Mouse (Mus musculus) kidney, postnatal 0 days (tissue): Measurements from ENCODE around the gene Cpeb3. TPM values are rescaled to one million over a fixed set of nuclear protein-coding genes. Genes with fewer than 3 reads are reported as not detected.
A peak's percentile ranks its signal among the peaks of the same experiment; 100 is the strongest.
"Not testable (repeated sequence)": the region's sequence is repeated elsewhere in the genome, so short reads cannot be mapped to it uniquely, and the experiment has no call there.

Experiments used
- ATAC-seq: fragments of 200-750 bp; cut with Nextera tagmentation; replicated peaks from 2 replicates; pipeline ENCODE4 v1.8.0; 2017; ENCODE audit warnings: low read depth, moderate number of reproducible peaks, moderate TSS enrichment, moderate library complexity; ENCODE audit not compliant: low FRiP score
- DNase-seq: peaks from one replicate; pipeline ENCODE4 v3.0.0-alpha.2; 2016; ENCODE audit warnings: low spot score
- H3K27ac ChIP-seq: fragments of 300-500 bp; sonication (generic); 2 replicates; pipeline ENCODE4 v1.5.1; 2014; ENCODE audit warnings: mild to moderate bottlenecking
- H3K27me3 ChIP-seq: fragments of 300-500 bp; sonication (generic); 2 replicates; pipeline ENCODE4 v1.6.1; 2014; ENCODE audit warnings: low read length, mixed read lengths; ENCODE audit not compliant: insufficient read depth
- H3K36me3 ChIP-seq: fragments of 300-500 bp; sonication (generic); 2 replicates; pipeline ENCODE4 v1.6.1; 2014; ENCODE audit warnings: low read length, mixed read lengths; ENCODE audit not compliant: insufficient read depth
- H3K4me1 ChIP-seq: fragments of 300-500 bp; sonication (generic); replicated peaks from 2 replicates; pipeline ENCODE4 v1.6.1; 2014; ENCODE audit warnings: antibody characterized with exemption, low read length, mixed read lengths; ENCODE audit not compliant: insufficient read depth
- H3K4me2 ChIP-seq: fragments of 300-500 bp; sonication (generic); 2 replicates; pipeline ENCODE4 v1.6.1; 2014; ENCODE audit warnings: mild to moderate bottlenecking, low read length, moderate library complexity, mixed read lengths
- H3K4me3 ChIP-seq: fragments of 300-500 bp; sonication (generic); replicated peaks from 2 replicates; pipeline ENCODE4 v1.5.1; 2014; ENCODE audit warnings: low read depth, low read length
- H3K9ac ChIP-seq: fragments of 300-500 bp; sonication (generic); 2 replicates; pipeline ENCODE4 v1.6.1; 2014; ENCODE audit warnings: low read depth, low read length
- H3K9me3 ChIP-seq: fragments of 300-500 bp; sonication (generic); replicated peaks from 2 replicates; pipeline ENCODE4 v1.6.1; 2016; ENCODE audit warnings: low read length, inconsistent platforms, mixed read lengths
- CTCF ChIP-seq: IDR thresholded peaks from 2 replicates; pipeline ENCODE4 v1.5.1; 2016; ENCODE audit warnings: antibody characterized with exemption, low read depth, mild to moderate bottlenecking, moderate library complexity
- WGBS: fragments of 180-500 bp; shearing (Covaris S2); extraction: QIAGEN DNeasy Blood & Tissue Kit; methylation state at CpG from one replicate; pipeline ENCODE4 v1.1.7; 2014; 5-methylcytosine and 5-hydroxymethylcytosine counted together
- polyA plus RNA-seq: library from polyadenylated mRNA; unstranded; fragments of >200 nt; fragmentation: Nextera tagmentation; extraction: Ambion mirVana; gene quantifications from 2 replicates; pipeline ENCODE4 v1.2.1, GENCODE M21; 2015

The Cpeb3 gene
- polyA plus RNA-seq, 1 experiment from 2014 or later = 2.1 TPM

DNA sequence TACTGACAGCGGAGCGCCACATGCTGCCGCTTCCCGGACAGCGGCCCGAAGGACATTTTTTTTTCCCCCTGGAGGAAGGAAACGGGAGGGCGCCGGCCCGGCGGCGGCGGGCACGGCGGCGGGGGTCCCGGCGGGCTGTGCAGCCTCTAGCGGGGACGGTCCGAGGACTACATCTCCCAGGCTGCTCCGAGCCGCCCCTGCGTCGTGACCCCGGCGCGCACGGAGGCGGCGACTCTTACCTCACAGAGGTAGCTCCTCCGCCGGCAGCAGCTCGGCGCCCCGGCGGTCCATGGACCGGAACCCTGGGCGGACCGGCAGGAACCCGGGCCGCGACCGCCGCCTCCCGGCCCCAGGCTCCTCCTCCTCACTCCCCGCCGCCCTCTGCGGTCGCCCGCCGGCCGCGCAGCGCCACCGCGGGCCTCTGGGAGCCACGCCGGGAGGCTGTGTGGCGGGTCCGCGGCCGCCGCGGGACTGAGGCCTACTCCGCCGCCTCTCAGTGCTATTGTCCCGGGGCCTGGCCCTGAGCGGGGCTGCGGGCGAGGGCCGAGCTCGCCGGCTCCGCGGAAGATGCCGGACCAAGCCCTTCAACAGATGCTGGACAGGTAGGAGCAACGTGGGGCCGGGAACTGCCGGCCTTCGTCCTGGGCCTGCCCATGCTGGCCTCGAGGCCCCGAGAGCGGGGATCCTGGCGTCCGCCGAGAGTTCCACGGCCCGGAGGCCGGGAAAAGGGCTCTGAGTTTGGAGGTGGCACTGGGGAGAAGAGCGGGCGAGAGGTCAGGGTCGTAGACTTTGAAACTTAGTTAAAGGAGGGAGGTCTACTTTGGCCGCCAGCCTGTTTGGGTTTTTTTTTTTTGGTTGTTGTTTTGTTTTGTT, 862 bp downstream of the Cpeb3 start, which contains the start of gene March5:
March5 (plus strand) TSS at position 241 of the 873 bp plus-strand sequence.
- DNase-seq = peak; percentile 90
- Histone ChIP-seq H3K4me2 (peak within 1 kb of the TSS; percentile 82), H3K36me3 (0 out of 2 replicates have a peak, but pooled peaks cover 9% of the 10 kb centered on the region), H3K27me3 (no peaks in the 10 kb centered on the region), H3K9me3 (no peaks in the 10 kb centered on the region), H3K9ac (peak within 1 kb of the TSS; percentile 94), H3K27ac (peak within 1 kb of the TSS; percentile 90), H3K4me3 (peak within 1 kb of the TSS; percentile 84), H3K4me1 (0 out of 2 replicates have a peak, but pooled peaks cover 7% of the 10 kb centered on the region)
- WGBS = under 1% methylated on average over 94 of the region's 94 CpGs
- TF ChIP-seq CTCF = peak; percentile 14; the same call in 1 of the 2 replicates
- peak; percentile 97 for ATAC-seq

DNA sequence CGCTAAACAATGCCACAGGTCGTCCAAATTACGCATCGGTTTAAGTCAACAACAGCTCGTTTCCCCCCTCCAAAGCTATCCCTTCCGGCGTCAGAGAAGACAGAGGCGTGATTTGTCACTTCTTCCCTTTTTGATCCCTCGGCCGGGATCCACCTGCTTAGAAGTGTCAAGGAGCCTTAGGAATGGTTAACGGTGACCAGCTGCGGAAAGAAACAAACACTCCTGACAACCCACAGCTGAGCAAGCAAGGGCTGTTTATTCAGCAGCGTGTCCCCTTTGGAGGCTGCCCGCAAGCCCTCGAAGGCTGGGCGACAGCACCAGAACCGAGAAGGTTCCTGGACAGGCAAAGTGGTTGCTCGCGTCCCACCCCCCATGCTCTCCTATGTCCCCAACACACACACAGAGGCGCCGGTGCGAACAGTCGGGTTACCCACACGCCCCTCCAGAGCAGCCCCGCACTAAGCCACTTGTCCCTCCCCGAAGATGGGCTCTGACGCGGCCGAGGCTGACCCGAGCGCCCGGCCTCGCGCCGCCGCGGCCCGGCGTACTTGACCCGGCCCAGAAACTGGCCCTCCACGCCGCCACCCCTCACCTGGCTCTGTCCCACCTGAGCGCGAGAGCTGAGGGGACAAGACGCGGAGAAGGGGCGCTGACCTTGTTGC, 1.6 kb downstream of the Cpeb3 start:
- DNase-seq = peak; percentile 46
- Histone ChIP-seq H3K4me3 (peak overlapping the region; percentile 84), H3K4me1 (0 out of 2 replicates have a peak, but pooled peaks cover 7% of the 10 kb centered on the region), H3K9ac (peak overlapping the region; percentile 94), H3K9me3 (no peaks in the 10 kb centered on the region), H3K36me3 (0 out of 2 replicates have a peak, but pooled peaks cover 9% of the 10 kb centered on the region), H3K27me3 (no peaks in the 10 kb centered on the region), H3K4me2 (peak overlapping the region; percentile 82), H3K27ac (peak overlapping the region; percentile 90)
- WGBS = under 1% methylated on average over 47 of the region's 47 CpGs
- TF ChIP-seq CTCF = no peak
- peak; percentile 66 for ATAC-seq

DNA sequence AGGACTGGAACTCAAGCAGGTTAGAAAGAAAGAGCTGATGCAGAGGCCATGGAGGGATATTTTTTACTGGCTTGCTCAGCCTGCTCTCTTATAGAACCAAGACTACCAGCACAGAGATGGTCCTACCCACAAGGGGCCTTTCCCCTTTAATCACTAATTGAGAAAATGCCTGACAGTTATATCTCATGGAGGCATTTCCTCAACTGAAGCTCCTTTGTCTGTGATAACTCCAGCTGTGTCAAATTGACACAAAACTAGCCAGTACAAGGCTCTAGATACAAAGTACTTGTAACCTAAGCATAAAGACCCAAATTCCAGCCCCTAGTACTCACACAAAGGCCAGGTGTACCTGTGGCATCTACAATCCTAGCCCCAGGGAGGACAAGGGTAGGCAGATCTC, 3.2 kb downstream of the Cpeb3 start:
- H3K4me2 ChIP-seq, H3K4me1 ChIP-seq, DNase-seq, H3K9ac ChIP-seq, H3K4me3 ChIP-seq, ATAC-seq, H3K9me3 ChIP-seq, H3K36me3 ChIP-seq, H3K27ac ChIP-seq, H3K27me3 ChIP-seq: not testable (repeated sequence)

DNA sequence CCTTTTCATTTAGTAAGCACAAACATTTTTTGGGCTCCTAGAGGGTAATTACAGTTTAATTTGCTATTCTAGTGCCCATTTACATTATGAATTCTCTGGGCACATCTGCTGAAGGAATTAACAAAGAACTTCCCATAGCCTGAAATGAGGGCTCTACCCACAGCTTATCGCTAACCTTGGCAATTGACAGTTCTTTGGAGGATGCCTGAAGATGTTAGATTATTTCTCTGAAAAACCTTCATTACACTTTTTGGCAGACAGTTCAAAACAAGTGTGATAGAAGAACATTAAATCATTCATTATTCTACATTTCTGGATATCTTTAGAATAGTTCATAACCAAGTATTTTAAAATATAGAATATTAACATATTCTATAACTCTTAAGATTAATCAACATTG, 5.0 kb downstream of the Cpeb3 start:
- TF ChIP-seq CTCF = no peak
- H3K9me3 ChIP-seq = no peaks in the 10 kb centered on the region
- H3K27ac ChIP-seq = no peak overlapping the region
- no peaks in the 10 kb centered on the region for H3K27me3 ChIP-seq
- no peak for DNase-seq
- no peaks in the 10 kb centered on the region for H3K36me3 ChIP-seq
- H3K4me3 ChIP-seq = no peak overlapping the region
- ATAC-seq = no peak
- WGBS = 98% methylated on average over 1 of the region's 1 CpGs
- H3K9ac ChIP-seq = no peak overlapping the region
- H3K4me1 ChIP-seq = no peaks in the 10 kb centered on the region
- H3K4me2 ChIP-seq = no peak overlapping the region

DNA sequence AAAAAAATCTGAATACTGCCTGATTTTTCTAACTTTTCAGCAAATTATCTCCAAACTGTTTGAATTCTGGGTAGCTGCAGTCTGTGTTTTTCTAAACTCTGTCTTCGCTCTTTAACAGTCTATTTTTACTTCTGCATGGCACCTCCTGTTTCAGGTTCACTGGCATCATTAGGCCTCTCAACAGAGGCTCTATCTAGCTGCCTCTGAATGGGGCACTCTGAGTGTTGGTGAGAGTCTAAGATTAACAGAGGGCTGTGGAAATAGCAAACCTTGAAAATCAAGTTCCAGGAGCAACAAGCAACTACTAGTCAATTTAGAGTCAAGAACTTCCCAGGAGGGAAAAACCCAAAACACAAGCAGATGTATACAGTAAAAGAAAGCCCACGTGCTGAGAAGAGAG, 8.5 kb downstream of the Cpeb3 start:
- WGBS = 65% methylated on average over 2 of the region's 2 CpGs
- Histone ChIP-seq H3K9ac (no peak overlapping the region), H3K4me1 (no peaks in the 10 kb centered on the region), H3K4me3 (no peak overlapping the region), H3K27ac (no peak overlapping the region), H3K4me2 (no peak overlapping the region), H3K9me3 (no peaks in the 10 kb centered on the region), H3K36me3 (no peaks in the 10 kb centered on the region), H3K27me3 (no peaks in the 10 kb centered on the region)
- ATAC-seq (no peak), DNase-seq (no peak)
- no peak for TF ChIP-seq CTCF

DNA sequence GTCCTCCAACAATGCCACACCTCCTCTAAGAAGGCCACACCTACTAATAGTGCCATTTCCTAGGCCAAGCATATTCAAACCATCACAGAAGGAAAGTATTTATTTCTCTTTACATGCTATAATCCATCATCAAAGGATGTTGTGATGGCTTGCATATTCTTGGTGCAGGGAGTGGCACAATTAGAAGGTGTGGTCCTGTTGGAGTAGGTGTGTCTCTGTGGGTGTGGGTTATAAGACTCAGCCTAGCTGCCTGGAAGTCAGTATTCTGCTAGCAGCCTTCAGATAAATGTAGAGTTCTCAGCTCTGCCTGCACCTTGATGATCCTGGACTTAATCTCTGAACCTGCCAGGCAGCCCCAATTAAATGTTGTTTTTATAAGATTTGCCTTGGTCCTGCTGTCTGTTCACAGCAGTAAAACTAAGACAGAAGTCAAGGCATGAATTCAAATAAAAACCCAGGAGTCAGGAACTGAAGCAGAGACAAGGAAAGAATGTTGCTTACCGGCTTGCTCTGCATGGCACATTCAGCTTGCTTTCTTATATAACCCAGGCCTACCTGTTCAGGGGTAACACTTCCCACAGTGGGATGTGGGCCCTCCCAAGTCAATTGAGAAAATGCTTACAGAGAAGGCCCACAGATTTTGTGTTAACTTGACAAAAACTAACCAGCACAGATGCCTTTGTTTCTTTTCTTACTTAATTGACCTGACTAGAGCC, 10.1 kb downstream of the Cpeb3 start:
- H3K4me3 ChIP-seq = no peak overlapping the region
- no peak overlapping the region for H3K4me2 ChIP-seq
- no peaks in the 10 kb centered on the region for H3K9me3 ChIP-seq
- 61% methylated on average over 1 of the region's 1 CpGs for WGBS
- no peak overlapping the region for H3K9ac ChIP-seq
- no peak overlapping the region for H3K27ac ChIP-seq
- DNase-seq (no peak), ATAC-seq (no peak)
- no peaks in the 10 kb centered on the region for H3K27me3 ChIP-seq
- H3K4me1 ChIP-seq = no peaks in the 10 kb centered on the region
- no peak for TF ChIP-seq CTCF
- no peaks in the 10 kb centered on the region for H3K36me3 ChIP-seq
